ENCODE assay signal across 12 mouse cellular contexts in genomic region chr11:95423505-95423904, GRCm38 (mm10). TPM values are rescaled to one million over a fixed set of nuclear protein-coding genes. Genes with fewer than 3 reads are reported as not detected.
A peak's percentile ranks its signal among the peaks of the same experiment; 100 is the strongest.
DNase-seq lines count a peak whose midpoint lies in the region; ATAC-seq and TF ChIP-seq lines count a peak whose summit lies in the region.
"Had no signal": no experiment of that assay in that cellular context is flagged by ENCODE, and none has a peak within 500 bp of the region (broad histone marks: within the 10 kb centered on the region; RNA-seq: fewer than 3 reads in every experiment).

No protein-coding gene starts in this region.

- no peak overlapping the region for H3K27ac ChIP-seq in kidney, postnatal 0 days
- H3K27ac ChIP-seq: limb, embryonic 13.5 days had no signal

- no peaks in the 10 kb centered on the region for H3K27me3 ChIP-seq in kidney, postnatal 0 days (ENCODE audit: insufficient read depth, low read length)
- H3K27me3 ChIP-seq: limb, embryonic 13.5 days had no signal

- no peaks in the 10 kb centered on the region for H3K9me3 ChIP-seq in kidney, postnatal 0 days (replicated peaks; ENCODE audit: low read length)
- H3K9me3 ChIP-seq: limb, embryonic 13.5 days had no signal

- 85% methylated on average over 3 of the region's 3 CpGs for WGBS in kidney, postnatal 0 days

- H3K4me3 ChIP-seq in kidney, postnatal 0 days (replicated peaks; ENCODE audit: low read depth, low read length), result no peak overlapping the region
- H3K4me3 ChIP-seq: limb, embryonic 13.5 days had no signal

- no peak overlapping the region for H3K4me2 ChIP-seq in kidney, postnatal 0 days (ENCODE audit: low read length)
- H3K4me2 ChIP-seq: limb, embryonic 13.5 days had no signal

- H3K9ac ChIP-seq in kidney, postnatal 0 days (ENCODE audit: low read depth, low read length), result no peak overlapping the region
- H3K9ac ChIP-seq: limb, embryonic 13.5 days had no signal

- peak; percentile 48; the same call in 1 of the 2 replicates for TF ChIP-seq CTCF in kidney, postnatal 0 days (IDR thresholded peaks at IDR 0.05; ENCODE audit: low read depth)

- no peak for ATAC-seq in kidney, postnatal 0 days (replicated peaks; ENCODE audit: low FRiP score, low read depth)
- ATAC-seq: forebrain, embryonic 16.5 days had no signal

- H3K36me3 ChIP-seq in kidney, postnatal 0 days (ENCODE audit: insufficient read depth, low read length), result no peaks in the 10 kb centered on the region

- peak; percentile 22 for DNase-seq in adrenal gland, postnatal 14 days
- DNase-seq in adrenal gland, postnatal 36 days, result no peak
- no peak for DNase-seq in kidney, postnatal 0 days (ENCODE audit: low spot score)
- no peak for DNase-seq in kidney, adult 8-10 months
- DNase-seq in 416B (ENCODE audit: low read depth) (peak; percentile 51), ZHBTc4 (ENCODE audit: low read depth, low spot score) (peak; percentile 77)
- DNase-seq in spleen, postnatal 14 days (ENCODE audit: low spot score in 2 of 2), result no peak
- no peak for DNase-seq in embryo, embryonic 10 days (ENCODE audit: low spot score)
- DNase-seq: heart, postnatal 36 days; kidney, adult 18-20 months had no signal

- no peaks in the 10 kb centered on the region for H3K4me1 ChIP-seq in kidney, postnatal 0 days (replicated peaks; ENCODE audit: insufficient read depth, low read length)
- H3K4me1 ChIP-seq: limb, embryonic 13.5 days had no signal

RNA-seq across cellular contexts. Expression of gene Spop, which starts 9.6 kb away (rescaled TPM):
- total RNA-seq in adrenal gland, postnatal 14 days (2021), result 110 and 123 TPM in 2 replicates
- 100 to 1,000 TPM; 154 TPM for total RNA-seq in adrenal gland, postnatal 36 days (2021)
- polyA plus RNA-seq in kidney, postnatal 0 days (2015; fragmentation: Nextera tagmentation; extraction: Ambion mirVana), result 77.8 and 90.8 TPM in 2 replicates

RNA-seq across cellular contexts. Expression of gene Slc35b1, which starts 39.0 kb away (rescaled TPM):
- total RNA-seq in adrenal gland, postnatal 14 days (2021), result 51.0 and 62.2 TPM in 2 replicates
- total RNA-seq in adrenal gland, postnatal 36 days (2021), result 10 to 100 TPM; 70.3 to 75.0 TPM
- polyA plus RNA-seq in kidney, postnatal 0 days (2015; fragmentation: Nextera tagmentation; extraction: Ambion mirVana), result 103 and 104 TPM in 2 replicates

Comparison
In these comparisons a context has a peak if more than half of its experiments do, and no peak if none do; other contexts are left out.
1. DNase-seq: peak in adrenal gland, postnatal 14 days (single experiment), 416B (single experiment) and ZHBTc4 (single experiment); none in adrenal gland, postnatal 36 days (0 of 2), kidney, postnatal 0 days (single experiment), kidney, adult 8-10 months (0 of 2), spleen, postnatal 14 days (0 of 2) and embryo, embryonic 10 days (single experiment).